Mouse (Mus musculus) splenic B cell, adult 2 months (primary cell): ENCODE results near the gene Folr2.

Source experiments
- DNase-seq: peaks from one replicate; pipeline ENCODE4 v3.0.0-alpha.2; 2011; ENCODE audit warnings: low read depth, low spot score
- H3K27me3 ChIP-seq: 2 replicates; pipeline ENCODE4 v1.6.1; 2012; ENCODE audit warnings: mild to moderate bottlenecking, low read length, moderate library complexity, mixed read lengths; ENCODE audit not compliant: control insufficient read depth, poor library complexity, insufficient read depth, severe bottlenecking
- H3K36me3 ChIP-seq: 2 replicates; pipeline ENCODE4 v1.6.1; 2012; ENCODE audit warnings: mild to moderate bottlenecking, low read length, moderate library complexity, mixed read lengths; ENCODE audit not compliant: control insufficient read depth, poor library complexity, insufficient read depth, severe bottlenecking

Folr2 gene

DNA sequence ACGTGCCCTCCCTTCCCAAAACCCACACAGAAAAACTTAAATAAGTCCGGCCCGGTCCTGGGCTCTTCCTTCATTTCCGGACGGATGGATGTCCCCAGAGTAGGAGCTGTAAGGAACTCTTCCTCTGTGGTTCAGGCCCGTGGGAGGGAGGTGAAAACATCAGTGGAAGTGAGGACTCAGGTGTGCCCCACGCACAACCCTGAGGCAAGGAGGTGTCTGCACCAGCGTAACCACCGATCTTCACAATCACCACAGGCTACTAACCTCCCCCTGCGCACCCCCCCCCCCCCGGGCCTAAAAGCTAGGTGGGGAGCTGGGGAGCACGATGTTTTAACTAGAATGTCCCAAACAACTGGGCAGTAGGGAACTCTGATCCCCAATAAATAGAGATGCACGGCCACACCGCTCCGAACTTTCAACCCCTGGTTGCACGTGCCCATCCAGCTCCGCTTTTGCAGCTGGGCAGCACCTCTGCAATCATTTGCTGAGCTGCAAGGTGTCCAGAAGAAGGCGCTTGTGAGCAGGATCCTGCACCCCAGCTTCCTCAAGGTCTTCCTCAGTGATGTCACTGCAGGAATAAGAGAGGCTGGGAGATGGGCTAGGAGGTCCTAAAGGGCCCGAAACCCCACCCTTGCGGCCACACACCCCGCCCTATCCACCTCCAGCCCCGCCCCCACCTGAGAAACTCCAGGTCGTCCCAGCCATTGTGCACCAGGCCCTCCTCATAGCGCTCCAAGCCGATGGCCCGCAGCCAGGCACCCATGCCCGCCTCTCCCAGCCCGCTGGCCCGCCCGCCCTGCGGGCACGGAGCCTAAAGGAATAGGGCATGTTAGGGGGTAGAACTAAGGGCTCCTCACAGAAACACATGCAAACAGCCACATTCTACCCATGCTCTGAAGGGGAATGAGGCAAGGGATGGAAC, 33.9 kb downstream of the Folr2 start:
- H3K27me3 ChIP-seq: no peaks in the 10 kb centered on the region; the same call in none of the 2 replicates
- 0 out of 2 replicates have a peak, but pooled peaks cover 2% of the 10 kb centered on the region for H3K36me3 ChIP-seq
- peak; percentile 19 for DNase-seq

DNA sequence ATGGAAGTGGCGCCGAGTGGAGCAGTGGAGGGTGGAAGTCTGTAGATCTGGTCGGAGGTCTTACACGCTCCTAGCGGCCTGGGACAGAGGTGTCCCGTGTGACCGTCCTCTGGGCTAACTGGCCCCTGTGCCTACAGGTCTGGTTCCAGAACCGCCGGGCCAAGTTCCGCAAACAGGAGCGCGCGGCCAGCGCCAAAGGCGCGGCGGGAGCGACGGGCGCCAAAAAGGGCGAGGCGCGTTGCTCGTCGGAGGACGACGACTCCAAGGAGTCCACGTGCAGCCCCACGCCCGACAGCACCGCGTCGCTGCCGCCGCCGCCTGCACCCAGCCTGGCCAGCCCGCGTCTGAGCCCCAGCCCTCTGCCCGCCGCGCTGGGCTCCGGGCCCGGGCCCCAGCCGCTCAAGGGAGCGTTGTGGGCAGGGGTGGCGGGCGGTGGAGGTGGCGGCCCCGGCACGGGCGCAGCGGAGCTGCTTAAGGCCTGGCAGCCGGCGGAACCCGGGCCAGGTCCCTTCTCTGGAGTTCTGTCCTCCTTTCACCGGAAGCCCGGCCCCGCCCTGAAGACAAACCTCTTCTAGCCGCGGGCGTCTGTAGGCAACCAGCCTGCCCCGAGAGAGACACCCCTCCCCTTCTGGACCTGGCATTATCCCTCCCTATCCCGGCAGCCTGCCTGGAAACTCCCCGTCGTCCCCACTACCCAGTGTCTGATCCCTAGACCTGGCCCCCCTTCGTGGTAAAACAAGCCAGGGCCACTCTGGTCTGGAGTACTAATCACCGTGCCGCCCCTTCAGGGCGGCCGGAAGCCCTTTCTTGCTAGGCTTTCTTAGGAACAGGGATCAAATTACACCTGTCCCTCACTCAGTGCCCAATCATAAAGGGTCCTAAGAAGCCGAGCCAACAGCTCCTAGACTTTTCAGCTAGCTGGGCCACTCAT, 35.2 kb downstream of the Folr2 start:
- H3K36me3 ChIP-seq: 0 out of 2 replicates have a peak, but pooled peaks cover 2% of the 10 kb centered on the region
- peak; percentile 39 for DNase-seq
- no peaks in the 10 kb centered on the region; the same call in none of the 2 replicates for H3K27me3 ChIP-seq

DNA sequence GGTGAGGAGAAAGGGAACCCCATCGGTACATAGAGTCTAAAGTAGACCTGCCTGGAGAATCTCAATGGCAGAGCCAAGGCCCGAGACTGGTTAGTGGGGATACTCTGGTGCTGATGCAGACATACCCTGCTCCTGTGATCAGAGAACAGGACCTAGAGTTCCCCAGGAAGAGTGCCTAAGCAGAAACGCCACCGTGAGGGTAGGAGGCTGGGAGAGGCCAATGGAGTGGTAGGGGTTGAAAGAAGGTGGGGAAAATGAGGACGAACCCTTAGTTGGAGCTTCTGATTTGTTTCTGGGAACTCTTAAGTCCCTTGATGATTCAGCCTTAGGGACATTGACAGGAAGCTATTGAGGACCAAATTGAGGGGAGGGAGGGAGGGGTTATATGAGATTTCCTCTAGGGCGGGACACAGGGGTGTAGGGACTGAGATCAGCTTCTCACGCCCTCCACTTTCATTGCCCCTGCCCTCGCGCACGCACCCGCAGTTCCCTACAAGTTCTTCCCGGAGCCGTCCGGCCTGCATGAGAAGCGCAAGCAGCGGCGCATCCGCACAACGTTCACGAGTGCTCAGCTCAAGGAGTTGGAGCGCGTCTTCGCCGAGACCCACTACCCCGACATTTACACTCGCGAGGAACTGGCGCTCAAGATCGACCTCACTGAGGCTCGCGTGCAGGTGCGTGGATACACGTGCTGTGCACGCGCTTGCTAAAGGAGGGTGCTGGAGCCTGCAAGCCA, 36.5 kb downstream of the Folr2 start:
- peak; percentile 49 for DNase-seq
- no peaks in the 10 kb centered on the region for H3K36me3 ChIP-seq

DNA sequence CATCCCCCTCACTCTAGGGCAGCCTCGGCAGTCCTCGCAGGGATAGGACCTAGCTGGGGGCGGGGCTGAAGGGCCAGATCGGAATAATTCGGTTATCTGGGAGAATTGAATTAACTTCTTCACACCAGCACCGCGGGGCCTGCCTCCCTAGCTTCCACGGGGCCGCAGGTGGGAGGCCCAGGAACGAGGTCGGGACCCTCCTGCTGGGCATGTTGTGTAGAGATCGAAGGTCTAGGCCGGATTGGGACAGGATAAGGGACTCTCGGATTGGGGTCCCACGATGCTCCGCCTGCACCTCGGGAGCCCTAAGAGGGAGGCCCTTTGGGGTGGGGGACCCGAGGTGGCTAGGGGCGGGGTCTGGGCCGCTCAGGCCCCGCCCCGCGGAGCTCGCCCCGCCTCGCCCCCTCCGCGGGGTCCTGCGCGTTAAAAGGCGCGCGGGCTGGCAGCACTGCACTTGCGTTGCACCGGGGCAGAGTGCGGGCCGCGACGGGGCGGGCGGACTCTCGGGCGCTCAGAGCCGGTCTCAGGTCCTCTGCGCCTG, 39.1 kb downstream of the Folr2 start, which contains the start of gene Phox2a:
Phox2a (plus strand) TSS at position 453 of the 541 bp plus-strand sequence.
- Histone ChIP-seq H3K27me3 (no peaks in the 10 kb centered on the region; the same call in none of the 2 replicates), H3K36me3 (no peaks in the 10 kb centered on the region)
- DNase-seq: no peak

More for the DNA sequence above, 36.5 kb downstream of the Folr2 start:
- H3K27me3 ChIP-seq: no peaks in the 10 kb centered on the region; the same call in none of the 2 replicates
